Mouse (Mus musculus) megakaryocyte, embryonic 14.5 days (primary cell): ENCODE results near the gene Gm15056.

Experiments
- FLI1 ChIP-seq: IDR thresholded peaks from 2 replicates; pipeline ENCODE4 v1.6.1; 2012; ENCODE audit warnings: low read length, inconsistent platforms, mixed read lengths
- GATA1 ChIP-seq: IDR thresholded peaks from 3 replicates; pipeline ENCODE4 v1.6.1; 2012; ENCODE audit warnings: mixed read lengths, low read length, inconsistent platforms, borderline replicate concordance

DNA sequence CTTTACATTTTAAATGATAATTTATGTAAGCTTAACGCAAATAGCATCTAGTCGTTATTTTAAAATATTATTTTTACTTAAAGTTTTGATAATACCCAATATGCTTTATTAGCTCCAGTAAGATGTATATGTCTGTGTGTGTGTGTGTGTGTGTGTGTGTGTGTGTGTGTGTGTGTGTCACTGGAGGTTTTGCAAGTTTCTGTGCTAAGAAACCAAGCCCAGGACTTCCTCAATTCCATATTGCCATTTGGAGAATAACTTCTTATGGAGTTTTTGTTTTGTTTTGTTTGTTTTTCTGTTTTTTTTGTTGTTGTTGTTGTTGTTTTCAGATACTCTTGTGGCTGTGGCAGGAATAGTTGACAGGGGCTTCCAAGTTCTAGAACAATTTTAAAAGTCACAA, 4.7 kb upstream of the Gm15056 start:
- TF ChIP-seq GATA1 (no peak), FLI1 (no peak)
